Mouse (Mus musculus) bone marrow, adult 2 months (tissue): ENCODE results near the gene Ears2. TPM values are rescaled to one million over a fixed set of nuclear protein-coding genes. Genes with fewer than 3 reads are reported as not detected.

Source experiments
- H3K27ac ChIP-seq: fragments of 200-500 bp; 2 replicates; pipeline ENCODE4 v1.5.1; 2012; ENCODE audit warnings: low read depth, mild to moderate bottlenecking, control low read depth, inconsistent platforms, low read length; ENCODE audit not compliant: control insufficient read depth, poor library complexity, insufficient read depth
- H3K4me1 ChIP-seq: fragments of 200-500 bp; 2 replicates; pipeline ENCODE4 v1.6.1; 2011; ENCODE audit warnings: low read length; ENCODE audit not compliant: control insufficient read depth, insufficient read depth
- H3K4me3 ChIP-seq: fragments of 200-500 bp; replicated peaks from 2 replicates; pipeline ENCODE3; 2011; ENCODE audit warnings: mild to moderate bottlenecking, low read depth, low read length, control low read depth; ENCODE audit not compliant: control insufficient read depth
- CTCF ChIP-seq: fragments of 200-500 bp; IDR thresholded peaks from 2 replicates; pipeline ENCODE4 v1.5.1; 2011; ENCODE audit warnings: low read length, control low read depth; ENCODE audit not compliant: control insufficient read depth, insufficient read depth
- POLR2A ChIP-seq: fragments of 200-500 bp; IDR thresholded peaks from 2 replicates; pipeline ENCODE4 v1.6.1; 2011; ENCODE audit warnings: low read depth, mild to moderate bottlenecking, control low read depth, low read length, borderline replicate concordance; ENCODE audit not compliant: control insufficient read depth
- WGBS: fragments of 180-500 bp; shearing (Covaris S2); methylation state at CpG from one replicate; pipeline ENCODE4 v1.1.7; 2018; 5-methylcytosine and 5-hydroxymethylcytosine counted together
- polyA plus RNA-seq: library from polyadenylated mRNA; stranded (reverse); fragments of >200 nt; gene quantifications from 2 replicates; pipeline ENCODE4 v1.2.4, GENCODE M21; 2011; ENCODE audit warnings: low replicate concordance; ENCODE audit not compliant: missing spikeins, insufficient read depth, insufficient read length

The Ears2 gene
- polyA plus RNA-seq, 1 experiment, result 2.3 TPM

DNA sequence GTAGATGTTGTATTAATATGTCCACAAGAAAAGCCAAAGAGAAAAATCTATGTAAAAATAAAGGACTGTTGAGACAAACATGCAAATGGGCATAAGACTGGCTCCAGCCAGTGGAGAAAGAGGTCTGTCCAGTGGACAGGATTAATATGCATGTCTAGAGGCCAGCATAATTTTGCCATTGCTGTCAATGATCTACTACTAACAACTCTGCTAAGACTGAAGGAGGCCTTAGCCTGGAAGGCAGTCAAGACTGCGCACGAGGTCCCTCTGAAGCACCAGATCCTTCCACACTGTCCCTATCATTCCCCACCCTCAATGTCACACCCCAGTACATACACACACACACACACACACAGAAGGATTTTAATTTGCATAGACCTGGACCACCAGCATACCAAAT, 44.9 kb downstream of the Ears2 start:
- 100% methylated on average over 2 of the region's 2 CpGs for WGBS
- H3K4me1 ChIP-seq, result peaks cover 6% of the 10 kb centered on the region
- H3K4me3 ChIP-seq, result no peak overlapping the region
- no peak overlapping the region for H3K27ac ChIP-seq
- no peak for TF ChIP-seq CTCF
- TF ChIP-seq POLR2A, result no peak

DNA sequence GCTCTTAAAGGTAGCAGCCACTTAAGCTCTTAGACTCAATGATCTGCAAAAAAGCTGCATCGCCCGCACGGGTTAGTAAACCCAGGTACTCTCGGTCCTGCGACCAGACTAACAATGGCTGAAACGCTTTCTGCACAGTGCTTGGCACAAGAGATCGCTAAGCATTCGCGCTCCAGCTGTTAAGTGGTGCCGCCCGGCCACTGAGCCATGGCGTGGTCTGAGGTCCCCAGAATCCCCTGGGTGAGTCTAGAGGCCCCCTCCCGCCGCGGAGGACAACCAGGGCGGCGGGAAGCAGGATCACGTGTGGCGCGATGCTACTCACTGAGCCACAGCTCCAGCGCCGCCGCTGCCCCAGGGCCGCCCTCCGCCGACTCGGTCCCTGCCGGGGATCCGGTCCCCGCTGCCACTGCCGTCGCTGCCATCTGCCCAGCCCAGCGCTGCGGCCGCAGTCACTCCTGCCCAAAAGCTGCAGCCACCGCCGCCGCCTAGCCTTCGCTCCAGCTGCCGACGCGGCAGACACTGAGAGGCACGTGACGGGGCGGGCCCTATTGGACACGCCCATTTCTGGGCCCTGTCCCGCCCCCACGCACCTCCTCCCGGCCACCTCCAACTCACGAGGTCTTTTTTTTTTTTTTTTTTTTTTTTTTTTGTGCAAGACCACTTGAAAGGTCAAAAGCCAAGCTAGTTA, 46.3 kb downstream of the Ears2 start, which contains the start of gene Gga2:
TSS of gene Gga2 (minus strand) at position 556 of the 688 bp plus-strand sequence.
- Histone ChIP-seq H3K27ac (peak within 1 kb of the TSS; percentile 84), H3K4me1 (peaks cover 6% of the 10 kb centered on the region)
- TF ChIP-seq POLR2A, result peak; percentile 72; the same call in 1 of the 2 replicates
- TF ChIP-seq CTCF, result no peak

DNA sequence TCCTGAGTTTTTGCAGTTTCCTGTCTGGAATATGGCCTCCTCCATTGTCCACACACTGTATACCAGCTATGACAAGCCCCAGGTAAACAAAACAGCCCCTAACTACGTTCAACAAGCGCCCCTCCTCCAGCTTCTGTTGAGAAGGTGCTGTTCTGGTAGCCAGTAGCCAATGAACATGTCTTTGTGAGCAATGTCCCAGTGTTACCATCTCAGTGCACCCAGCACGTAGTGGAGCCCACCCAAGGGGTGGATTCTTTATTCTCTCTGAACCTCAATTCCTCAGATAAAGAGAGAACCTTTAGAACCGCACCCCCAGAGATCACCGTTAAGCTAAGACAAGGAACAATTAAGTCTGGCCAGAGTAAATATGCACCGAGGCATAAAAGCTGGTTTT, 46.8 kb downstream of the Ears2 start:
- peak overlapping the region; percentile 22; the same call in 1 of the 2 replicates for H3K27ac ChIP-seq

More for the DNA sequence above, 46.3 kb downstream of the Ears2 start, which contains the start of gene Gga2:
- peak within 1 kb of the TSS; percentile 84 for H3K4me3 ChIP-seq
- under 1% methylated on average over 50 of the region's 50 CpGs for WGBS

DNA sequence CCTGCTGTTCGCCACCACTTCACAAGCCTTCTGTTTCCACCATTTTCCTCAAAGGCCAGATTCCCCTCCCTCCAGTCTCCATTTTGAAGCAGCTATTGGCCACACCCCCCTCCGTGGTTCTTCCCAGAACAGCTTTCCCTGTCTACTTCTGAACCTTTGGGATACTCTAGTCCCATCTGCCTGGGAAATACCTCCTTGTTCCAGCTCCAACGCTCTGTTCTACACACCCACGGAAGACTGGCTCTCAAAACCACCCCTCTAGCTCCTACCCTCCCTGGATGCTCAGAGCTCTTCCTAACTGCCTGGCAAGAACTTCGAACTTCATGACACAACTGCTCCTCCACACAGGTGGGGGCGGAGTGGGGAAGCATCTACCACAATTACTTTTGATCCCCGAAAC, 48.1 kb downstream of the Ears2 start:
- TF ChIP-seq CTCF (no peak), POLR2A (no peak)
- H3K27ac ChIP-seq, result no peak overlapping the region
- no peak overlapping the region for H3K4me3 ChIP-seq
- peaks cover 6% of the 10 kb centered on the region for H3K4me1 ChIP-seq
- WGBS, result 83% methylated on average over 7 of the region's 7 CpGs

More for the DNA sequence above, 46.8 kb downstream of the Ears2 start:
- peak overlapping the region; percentile 84 for H3K4me3 ChIP-seq
- TF ChIP-seq POLR2A, result no peak
- no peak for TF ChIP-seq CTCF
- peaks cover 6% of the 10 kb centered on the region for H3K4me1 ChIP-seq
- WGBS, result 12% methylated on average over 6 of the region's 6 CpGs

DNA sequence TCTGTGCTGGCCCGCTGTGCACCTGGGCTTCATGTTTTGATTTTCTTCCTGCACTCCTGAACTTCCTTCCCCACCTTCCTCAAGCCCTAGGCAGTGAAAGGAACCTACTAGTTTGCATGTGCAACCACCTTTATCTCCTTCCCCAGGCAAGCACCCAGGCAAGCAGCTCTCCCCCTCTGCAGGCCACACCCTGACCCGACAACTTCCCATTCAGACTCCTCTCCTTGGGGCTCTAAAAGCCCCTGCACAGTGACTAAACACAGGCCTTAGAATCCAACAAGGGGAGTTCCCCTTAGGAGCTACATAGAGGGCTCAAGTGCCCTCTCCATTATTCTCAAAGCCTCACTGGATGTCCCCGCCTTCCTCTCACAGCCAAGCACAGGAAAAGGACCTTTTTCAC, 48.8 kb downstream of the Ears2 start:
- Histone ChIP-seq H3K4me3 (no peak overlapping the region), H3K27ac (peak overlapping the region; percentile 52), H3K4me1 (peaks cover 6% of the 10 kb centered on the region)
- WGBS, result 22% methylated on average over 3 of the region's 3 CpGs
- TF ChIP-seq CTCF (no peak; the same call in 1 of the 2 replicates), POLR2A (no peak)

DNA sequence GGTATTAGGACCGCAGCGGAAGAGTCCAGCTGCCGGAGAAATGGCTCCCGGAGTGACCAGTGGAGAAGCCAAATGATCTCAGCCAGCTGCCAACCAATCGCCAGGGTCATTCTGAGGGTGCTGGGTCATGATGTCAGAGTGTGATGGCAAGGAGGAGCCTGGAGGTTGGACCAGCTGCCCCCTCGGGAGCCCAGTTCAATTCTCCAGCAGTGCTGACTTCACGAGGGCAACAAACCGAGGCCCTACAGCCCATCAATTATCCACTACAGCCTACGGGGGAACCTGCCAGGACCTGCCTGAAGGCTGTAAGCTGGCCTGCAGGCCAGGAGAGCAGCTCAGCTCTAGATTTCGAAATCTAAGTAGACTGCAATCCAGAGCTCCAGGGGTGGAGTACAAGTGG, 51.3 kb downstream of the Ears2 start:
- Histone ChIP-seq H3K4me3 (no peak overlapping the region), H3K4me1 (peaks cover 6% of the 10 kb centered on the region), H3K27ac (no peak overlapping the region)
- WGBS, result 75% methylated on average over 10 of the region's 10 CpGs
- TF ChIP-seq CTCF (no peak), POLR2A (no peak)

DNA sequence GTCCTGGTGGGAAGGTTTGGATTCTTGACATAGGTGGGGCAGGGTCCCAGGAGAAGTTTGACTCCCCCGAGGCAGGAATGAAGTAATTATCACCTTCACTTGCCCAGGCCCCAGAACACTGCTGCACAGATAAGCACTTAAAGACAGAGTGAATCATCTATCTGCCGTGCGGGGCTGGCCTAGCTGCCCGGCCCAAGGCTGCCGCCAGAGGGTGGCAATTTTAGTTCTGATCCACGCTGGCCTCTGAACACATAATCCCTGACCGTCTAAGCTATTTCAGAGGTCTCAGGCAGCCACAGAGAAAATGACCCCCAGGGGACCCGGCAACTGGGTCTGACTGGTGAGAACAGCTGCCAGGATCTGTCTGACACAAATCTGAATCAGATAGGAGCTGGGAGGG, 52.0 kb downstream of the Ears2 start:
- no peak for TF ChIP-seq POLR2A
- TF ChIP-seq CTCF, result no peak
- H3K4me1 ChIP-seq, result peaks cover 6% of the 10 kb centered on the region
- WGBS, result 70% methylated on average over 8 of the region's 8 CpGs
- H3K27ac ChIP-seq, result no peak overlapping the region
- no peak overlapping the region for H3K4me3 ChIP-seq

DNA sequence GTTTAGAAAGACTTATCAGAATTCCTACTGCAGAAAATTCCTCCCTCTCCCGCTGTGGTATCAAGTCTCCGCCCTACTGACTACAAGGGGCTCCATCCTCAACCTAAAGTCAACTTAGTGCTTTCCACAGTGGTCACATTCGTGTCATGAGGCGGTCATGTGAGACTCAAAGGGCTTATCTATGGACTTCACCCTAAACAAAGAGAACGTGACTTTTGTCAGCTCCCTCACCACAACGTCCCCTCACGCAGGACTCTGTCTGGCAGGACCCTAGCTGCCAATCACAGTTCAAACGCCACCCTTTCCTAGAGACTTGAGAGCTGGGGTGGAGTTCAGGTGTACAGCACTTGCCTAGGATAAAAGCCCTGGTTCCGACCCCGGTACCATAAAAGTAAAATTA, 54.1 kb downstream of the Ears2 start:
- H3K27ac ChIP-seq, result no peak overlapping the region
- no peak overlapping the region for H3K4me3 ChIP-seq
- WGBS, result 79% methylated on average over 10 of the region's 10 CpGs
- H3K4me1 ChIP-seq, result peaks cover 3% of the 10 kb centered on the region
- TF ChIP-seq CTCF (no peak), POLR2A (no peak)

DNA sequence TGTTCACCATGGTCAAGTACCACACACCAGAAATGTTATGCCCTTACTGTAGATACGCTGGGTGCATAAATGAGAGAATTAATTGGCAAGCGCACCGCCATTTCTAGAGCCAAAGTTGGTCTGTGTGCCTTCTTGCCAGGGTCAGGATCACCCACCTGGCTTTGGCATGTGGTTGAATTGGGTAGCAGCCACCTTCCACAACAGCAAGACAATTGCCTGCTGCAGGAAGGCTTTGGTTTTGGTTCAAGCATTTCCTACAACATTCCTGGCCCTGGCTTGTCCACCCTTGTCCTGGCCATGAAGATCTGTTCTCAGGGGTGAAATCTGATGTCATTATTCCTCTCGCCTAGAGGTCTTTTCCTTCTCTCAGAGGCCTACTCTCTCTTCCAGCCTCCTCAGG, 54.7 kb downstream of the Ears2 start:
- Histone ChIP-seq H3K4me1 (peaks cover under 1% of the 10 kb centered on the region), H3K4me3 (no peak overlapping the region), H3K27ac (no peak overlapping the region)
- no peak for TF ChIP-seq CTCF
- TF ChIP-seq POLR2A, result no peak
- WGBS, result 85% methylated on average over 4 of the region's 4 CpGs
